Mouse (Mus musculus): ENCODE data around the gene Ccdc86.

- no peak for TF ChIP-seq HCFC1 (IDR thresholded peaks at IDR 0.05; ENCODE audit: borderline replicate concordance, insufficient read depth, low read length)
- no peak for TF ChIP-seq MAFK (IDR thresholded peaks at IDR 0.05; ENCODE audit: insufficient read depth, low read depth, low read length)
These were observed 48.0 kb downstream of the Ccdc86 start for GRCm38 (mm10) chr19:10901046-10901445.

Measured in ES-E14 (cell line).